Mouse (Mus musculus): ENCODE data around the gene Cct8l1. TPM values are rescaled to one million over a fixed set of nuclear protein-coding genes. Genes with fewer than 3 reads are reported as not detected.

Cct8l1 gene
- polyA plus RNA-seq (2015; fragmentation: Nextera tagmentation; extraction: Ambion mirVana), result not detected in 2 replicates

GRCm38 (mm10) chr5:25515767-25516166 lies at the start of gene Cct8l1:
Cct8l1 (plus strand) TSS chr5:25516067.
- H3K27ac ChIP-seq (ENCODE audit: low read length), result no peak within 1 kb of the TSS

GRCm38 (mm10) chr5:25472070-25472469 lies 43.8 kb upstream of the Cct8l1 start:
- Histone ChIP-seq H3K4me3 (ENCODE audit: low read depth, low read length) (peak overlapping the region; percentile 5; the same call in 1 of the 2 replicates), H3K4me1 (ENCODE audit: control insufficient read depth, low read depth, low read length) (peaks cover 2% of the 10 kb centered on the region; the same call in 1 of the 2 replicates), H3K27ac (ENCODE audit: low read length) (no peak overlapping the region), H3K27me3 (ENCODE audit: control insufficient read depth, insufficient read depth, low read depth, low read length) (no peaks in the 10 kb centered on the region), H3K4me2 (ENCODE audit: low read depth, low read length) (peak overlapping the region; percentile 27; the same call in 1 of the 2 replicates), H3K36me3 (ENCODE audit: control insufficient read depth, insufficient read depth) (no peaks in the 10 kb centered on the region), H3K9me3 (replicated peaks; ENCODE audit: control insufficient read depth, low read length) (no peaks in the 10 kb centered on the region), H3K9ac (ENCODE audit: low read depth, low read length) (no peak overlapping the region)
- WGBS (ENCODE audit: insufficient replicate concordance), result 18% methylated on average over 6 of the region's 6 CpGs
- no peak for ATAC-seq (ENCODE audit: low read depth)

More at GRCm38 (mm10) chr5:25515767-25516166, at the start of gene Cct8l1:
- Histone ChIP-seq H3K4me2 (ENCODE audit: low read depth, low read length) (no peak within 1 kb of the TSS), H3K4me1 (ENCODE audit: control insufficient read depth, low read depth, low read length) (no peaks in the 10 kb centered on the region), H3K9ac (ENCODE audit: low read depth, low read length) (no peak within 1 kb of the TSS), H3K27me3 (ENCODE audit: control insufficient read depth, insufficient read depth, low read depth, low read length) (no peaks in the 10 kb centered on the region), H3K9me3 (replicated peaks; ENCODE audit: control insufficient read depth, low read length) (no peaks in the 10 kb centered on the region), H3K36me3 (ENCODE audit: control insufficient read depth, insufficient read depth) (no peaks in the 10 kb centered on the region), H3K4me3 (ENCODE audit: low read depth, low read length) (no peak within 1 kb of the TSS)
- no peak for ATAC-seq (ENCODE audit: low read depth)
- 64% methylated on average over 5 of the region's 5 CpGs for WGBS (ENCODE audit: insufficient replicate concordance)

GRCm38 (mm10) chr5:25475789-25476188 lies 40.1 kb upstream of the Cct8l1 start:
- 49% methylated on average over 2 of the region's 2 CpGs for WGBS (ENCODE audit: insufficient replicate concordance)
- peaks cover 4% of the 10 kb centered on the region; the same call in 1 of the 2 replicates for H3K4me1 ChIP-seq (ENCODE audit: control insufficient read depth, low read depth, low read length)
- no peaks in the 10 kb centered on the region for H3K36me3 ChIP-seq (ENCODE audit: control insufficient read depth, insufficient read depth)
- H3K4me3 ChIP-seq (ENCODE audit: low read depth, low read length), result no peak overlapping the region
- H3K9me3 ChIP-seq (replicated peaks; ENCODE audit: control insufficient read depth, low read length), result no peaks in the 10 kb centered on the region
- no peak overlapping the region for H3K4me2 ChIP-seq (ENCODE audit: low read depth, low read length)
- no peaks in the 10 kb centered on the region for H3K27me3 ChIP-seq (ENCODE audit: control insufficient read depth, insufficient read depth, low read depth, low read length)
- H3K27ac ChIP-seq (ENCODE audit: low read length), result no peak overlapping the region
- H3K9ac ChIP-seq (ENCODE audit: low read depth, low read length), result no peak overlapping the region
- no peak for ATAC-seq (ENCODE audit: low read depth)

- no peaks in the 10 kb centered on the region for H3K36me3 ChIP-seq (ENCODE audit: control insufficient read depth, insufficient read depth)
- no peaks in the 10 kb centered on the region for H3K27me3 ChIP-seq (ENCODE audit: control insufficient read depth, insufficient read depth, low read depth, low read length)
- H3K27ac ChIP-seq (ENCODE audit: low read length), result no peak overlapping the region
- no peak for ATAC-seq (ENCODE audit: low read depth)
- peaks cover 4% of the 10 kb centered on the region; the same call in 1 of the 2 replicates for H3K4me1 ChIP-seq (ENCODE audit: control insufficient read depth, low read depth, low read length)
- no peak overlapping the region for H3K4me2 ChIP-seq (ENCODE audit: low read depth, low read length)
- no peaks in the 10 kb centered on the region for H3K9me3 ChIP-seq (replicated peaks; ENCODE audit: control insufficient read depth, low read length)
- no peak overlapping the region for H3K4me3 ChIP-seq (ENCODE audit: low read depth, low read length)
- no peak overlapping the region for H3K9ac ChIP-seq (ENCODE audit: low read depth, low read length)
These were observed 37.0 kb upstream of the Cct8l1 start for GRCm38 (mm10) chr5:25478863-25479262.

GRCm38 (mm10) chr5:25496652-25497051 lies 19.2 kb upstream of the Cct8l1 start:
- Histone ChIP-seq H3K27me3 (ENCODE audit: control insufficient read depth, insufficient read depth, low read depth, low read length) (no peaks in the 10 kb centered on the region), H3K27ac (ENCODE audit: low read length) (no peak overlapping the region; the same call in 1 of the 2 replicates), H3K36me3 (ENCODE audit: control insufficient read depth, insufficient read depth) (no peaks in the 10 kb centered on the region), H3K4me2 (ENCODE audit: low read depth, low read length) (peak overlapping the region; percentile 79), H3K9ac (ENCODE audit: low read depth, low read length) (peak overlapping the region; percentile 98), H3K4me1 (ENCODE audit: control insufficient read depth, low read depth, low read length) (peaks cover 21% of the 10 kb centered on the region), H3K4me3 (ENCODE audit: low read depth, low read length) (peak overlapping the region; percentile 100), H3K9me3 (replicated peaks; ENCODE audit: control insufficient read depth, low read length) (no peaks in the 10 kb centered on the region)
- WGBS (ENCODE audit: insufficient replicate concordance), result 29% methylated on average over 2 of the region's 2 CpGs
- ATAC-seq (ENCODE audit: low read depth), result no peak

- under 1% methylated on average over 10 of the region's 10 CpGs for WGBS (ENCODE audit: insufficient replicate concordance)
- no peak for ATAC-seq (ENCODE audit: low read depth)
These were observed 18.5 kb upstream of the Cct8l1 start for GRCm38 (mm10) chr5:25497369-25497719.

GRCm38 (mm10) chr5:25497720-25498345 lies 18.0 kb upstream of the Cct8l1 start:
- under 1% methylated on average over 77 of the region's 78 CpGs for WGBS (ENCODE audit: insufficient replicate concordance)
- Histone ChIP-seq H3K4me3 (ENCODE audit: low read depth, low read length) (peak overlapping the region; percentile 100), H3K4me1 (ENCODE audit: control insufficient read depth, low read depth, low read length) (peaks cover 21% of the 10 kb centered on the region), H3K27me3 (ENCODE audit: control insufficient read depth, insufficient read depth, low read depth, low read length) (no peaks in the 10 kb centered on the region), H3K9me3 (replicated peaks; ENCODE audit: control insufficient read depth, low read length) (no peaks in the 10 kb centered on the region), H3K36me3 (ENCODE audit: control insufficient read depth, insufficient read depth) (no peaks in the 10 kb centered on the region), H3K27ac (ENCODE audit: low read length) (peak overlapping the region; percentile 100), H3K9ac (ENCODE audit: low read depth, low read length) (peak overlapping the region; percentile 98), H3K4me2 (ENCODE audit: low read depth, low read length) (peak overlapping the region; percentile 79)
- peak; percentile 54 for ATAC-seq (ENCODE audit: low read depth)

More at GRCm38 (mm10) chr5:25497369-25497719, 18.5 kb upstream of the Cct8l1 start:
- Histone ChIP-seq H3K27me3 (ENCODE audit: control insufficient read depth, insufficient read depth, low read depth, low read length) (no peaks in the 10 kb centered on the region), H3K9ac (ENCODE audit: low read depth, low read length) (peak overlapping the region; percentile 98), H3K27ac (ENCODE audit: low read length) (peak overlapping the region; percentile 100), H3K4me3 (ENCODE audit: low read depth, low read length) (peak overlapping the region; percentile 100), H3K4me1 (ENCODE audit: control insufficient read depth, low read depth, low read length) (peaks cover 21% of the 10 kb centered on the region), H3K9me3 (replicated peaks; ENCODE audit: control insufficient read depth, low read length) (no peaks in the 10 kb centered on the region), H3K4me2 (ENCODE audit: low read depth, low read length) (peak overlapping the region; percentile 79), H3K36me3 (ENCODE audit: control insufficient read depth, insufficient read depth) (no peaks in the 10 kb centered on the region)

GRCm38 (mm10) chr5:25498346-25498820 lies 17.5 kb upstream of the Cct8l1 start, which contains the start of gene Kmt2c:
Kmt2c (minus strand) TSS chr5:25498783.
- H3K4me1 ChIP-seq (ENCODE audit: control insufficient read depth, low read depth, low read length), result peaks cover 17% of the 10 kb centered on the region
- H3K27ac ChIP-seq (ENCODE audit: low read length), result peak within 1 kb of the TSS; percentile 100
- H3K27me3 ChIP-seq (ENCODE audit: control insufficient read depth, insufficient read depth, low read depth, low read length), result no peaks in the 10 kb centered on the region
- peak within 1 kb of the TSS; percentile 100 for H3K4me3 ChIP-seq (ENCODE audit: low read depth, low read length)
- H3K9me3 ChIP-seq (replicated peaks; ENCODE audit: control insufficient read depth, low read length), result no peaks in the 10 kb centered on the region
- peak within 1 kb of the TSS; percentile 97 for H3K4me2 ChIP-seq (ENCODE audit: low read depth, low read length)
- peak within 1 kb of the TSS; percentile 98 for H3K9ac ChIP-seq (ENCODE audit: low read depth, low read length)
- H3K36me3 ChIP-seq (ENCODE audit: control insufficient read depth, insufficient read depth), result no peaks in the 10 kb centered on the region
- no peak; the same call in 1 of the 2 replicates for ATAC-seq (ENCODE audit: low read depth)
- WGBS (ENCODE audit: insufficient replicate concordance), result under 1% methylated on average over 42 of the region's 54 CpGs

- peak; percentile 78 for ATAC-seq (ENCODE audit: low read depth)
- H3K4me1 ChIP-seq (ENCODE audit: control insufficient read depth, low read depth, low read length), result peaks cover 17% of the 10 kb centered on the region
- no peaks in the 10 kb centered on the region for H3K36me3 ChIP-seq (ENCODE audit: control insufficient read depth, insufficient read depth)
- H3K9ac ChIP-seq (ENCODE audit: low read depth, low read length), result peak overlapping the region; percentile 98
- 0% methylated on average over 42 of the region's 87 CpGs for WGBS (ENCODE audit: insufficient replicate concordance)
- H3K27me3 ChIP-seq (ENCODE audit: control insufficient read depth, insufficient read depth, low read depth, low read length), result no peaks in the 10 kb centered on the region
- peak overlapping the region; percentile 100 for H3K27ac ChIP-seq (ENCODE audit: low read length)
- H3K4me2 ChIP-seq (ENCODE audit: low read depth, low read length), result peak overlapping the region; percentile 97
- H3K9me3 ChIP-seq (replicated peaks; ENCODE audit: control insufficient read depth, low read length), result no peaks in the 10 kb centered on the region
- peak overlapping the region; percentile 100 for H3K4me3 ChIP-seq (ENCODE audit: low read depth, low read length)
These were observed 16.9 kb upstream of the Cct8l1 start for GRCm38 (mm10) chr5:25498821-25499422.
